Mouse (Mus musculus): ENCODE data around the gene Rab43.

- TF ChIP-seq CTCF (IDR thresholded peaks at IDR 0.05; ENCODE audit: insufficient read depth, low read length) (no peak), POLR2A (IDR thresholded peaks at IDR 0.05; ENCODE audit: borderline replicate concordance, extremely low read depth, low read depth, low read length) (no peak)
Measured at GRCm38 (mm10) chr6:87814486-87814885, 2.5 kb upstream of the Rab43 start.
